Mouse (Mus musculus): ENCODE measurements at regions not wholly inside any gene's neighbourhood (a gene's known extent, or its start where the extent isn't known, plus 50 kb on each side); places are given as distances from the start of the nearest gene placed in this dataset.
"Not testable (repeated sequence)": the region's sequence is repeated elsewhere in the genome, so short reads cannot be mapped to it uniquely, and the experiment has no call there.

- no peak for DNase-seq
Observed at GRCm38 (mm10) chr9:33475106-33475505, 839.1 kb downstream of the Ets1 start.

DNA sequence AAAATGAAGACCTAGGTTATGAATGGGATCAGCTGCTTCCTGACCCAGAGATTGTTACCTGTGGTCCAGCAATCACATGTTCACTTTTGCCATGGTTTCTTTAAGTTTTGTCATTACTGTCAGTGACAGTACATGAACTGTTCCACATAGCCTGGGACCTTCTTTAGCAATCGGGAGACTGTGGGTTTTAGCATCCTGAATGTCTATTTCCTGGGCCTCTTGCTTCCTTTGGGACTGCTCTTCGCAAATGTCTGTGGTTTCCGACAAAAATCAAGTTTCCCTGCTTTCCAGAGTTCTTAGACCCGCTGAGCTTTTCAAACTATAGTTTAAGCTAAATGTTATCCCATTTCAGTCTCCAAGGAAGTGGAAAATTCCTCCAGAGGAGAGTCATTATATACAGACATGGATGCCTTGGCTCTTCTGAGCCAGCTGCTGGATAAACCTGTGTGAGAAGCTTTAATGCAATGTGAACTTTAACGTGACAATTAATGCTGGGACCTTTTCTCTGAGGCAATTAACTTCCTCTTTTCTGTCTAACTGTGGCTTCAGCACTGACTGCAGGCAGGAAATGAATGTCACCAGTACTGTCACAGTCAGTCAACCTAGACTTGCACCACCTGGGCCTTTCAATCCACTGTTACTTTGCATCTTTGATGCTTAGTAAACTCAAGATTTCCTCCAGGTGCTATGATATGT is 847.0 kb downstream of the Ets1 start:
- no peak for DNase-seq

DNA sequence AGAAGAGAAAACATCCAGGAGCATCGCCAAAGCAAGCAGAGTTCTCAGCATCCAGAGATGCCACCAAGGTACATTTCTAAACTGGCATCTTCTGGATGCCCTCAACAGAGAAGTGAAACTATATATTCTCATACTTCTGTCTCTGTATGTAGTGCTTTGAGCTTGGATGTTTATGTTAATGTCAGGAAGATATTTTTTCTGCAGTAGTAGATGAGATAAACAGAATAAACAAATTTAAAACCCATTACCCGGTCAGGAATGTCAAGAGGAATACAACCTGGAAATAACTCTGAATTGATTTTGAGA is 847.5 kb downstream of the Ets1 start:
- DNase-seq, result no peak

GRCm38 (mm10) chr9:33533101-33533810 is 897.2 kb downstream of the Ets1 start:
- DNase-seq, result no peak

- DNase-seq, result no peak
Observed at GRCm38 (mm10) chr9:33543301-33543700, 907.3 kb downstream of the Ets1 start.

- no peak for DNase-seq
Observed at GRCm38 (mm10) chr9:33546126-33546737, 910.2 kb downstream of the Ets1 start.

GRCm38 (mm10) chr9:33549395-33549794 is 913.4 kb downstream of the Ets1 start:
- peak; percentile 94 for DNase-seq

- no peak for DNase-seq
Observed at GRCm38 (mm10) chr9:33571990-33572389, 913.7 kb upstream of the Kirrel3 start.

- no peak for DNase-seq
Observed at GRCm38 (mm10) chr9:33611511-33611910, 874.2 kb upstream of the Kirrel3 start.

DNA sequence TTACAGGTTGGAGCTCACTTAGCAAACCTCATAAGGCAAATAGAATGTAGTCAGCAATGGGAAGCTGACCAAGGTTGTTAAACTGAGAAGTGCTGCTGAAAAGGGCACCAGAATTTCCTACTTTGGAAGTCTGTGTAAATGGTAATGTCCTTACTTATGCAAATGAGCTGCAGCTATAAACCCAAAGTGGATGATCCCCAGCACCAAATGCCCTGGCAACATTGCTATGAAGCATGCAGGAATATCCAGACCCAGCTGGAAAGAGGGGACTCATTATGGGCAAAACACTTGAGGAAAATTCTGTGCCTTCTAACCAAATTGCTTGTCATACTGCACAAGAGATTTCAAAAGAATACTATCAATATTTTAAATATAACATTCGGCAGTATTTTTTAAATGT is 861.3 kb upstream of the Kirrel3 start:
- no peak for DNase-seq

DNA sequence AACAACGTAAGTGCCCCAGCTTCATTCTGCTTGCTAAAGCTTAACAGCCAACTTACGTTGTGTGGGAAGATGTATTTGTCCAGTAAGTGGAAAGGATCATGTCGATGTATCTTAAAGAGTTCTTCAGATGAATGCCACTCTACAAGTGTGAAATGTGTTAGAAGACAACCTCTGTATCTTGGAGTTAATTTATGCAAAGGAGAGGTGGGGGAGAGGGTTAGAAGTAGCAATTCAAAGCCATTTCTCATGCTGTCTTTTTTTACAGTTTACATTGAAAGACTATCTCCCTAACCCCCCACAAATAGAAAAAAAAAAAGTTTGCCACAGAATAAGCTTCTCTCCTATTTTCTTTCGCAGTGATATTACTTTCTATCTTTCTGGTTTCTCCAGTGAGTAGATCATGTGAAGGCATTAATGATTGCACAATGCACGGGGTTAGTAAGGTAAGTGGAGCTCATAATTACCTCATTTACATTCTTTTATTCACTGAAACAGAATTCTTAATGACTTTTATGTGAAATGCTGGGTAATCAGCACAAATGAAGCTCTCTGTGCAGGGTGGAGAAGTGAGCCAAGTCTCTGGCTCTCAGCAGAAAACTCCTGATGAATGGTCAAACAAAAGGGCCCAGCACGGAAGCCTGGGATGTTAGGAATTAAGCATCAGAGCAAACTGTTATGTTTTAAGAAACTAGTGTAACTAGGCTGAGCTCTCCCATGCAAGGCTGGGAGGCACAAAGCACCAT is 855.8 kb upstream of the Kirrel3 start:
- no peak for DNase-seq

DNA sequence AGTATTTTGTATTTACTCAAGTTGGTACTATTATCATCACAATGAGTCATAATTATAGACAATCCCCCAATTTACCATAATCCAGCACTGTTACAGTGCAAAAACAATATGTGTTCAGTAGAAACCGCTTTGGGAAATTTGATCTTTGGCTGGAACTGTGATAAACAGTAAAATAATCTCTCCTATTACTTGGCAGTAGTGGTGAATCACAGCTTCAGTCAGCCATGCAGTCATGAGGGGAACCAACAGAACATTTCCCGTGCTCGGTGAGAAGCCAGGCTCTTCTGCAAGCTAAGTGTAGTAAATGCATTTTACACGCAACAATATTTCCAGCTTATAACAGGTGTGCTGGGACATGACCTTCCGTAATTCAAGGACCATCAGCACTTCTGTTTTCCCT is 822.7 kb upstream of the Kirrel3 start:
- DNase-seq, result no peak

GRCm38 (mm10) chr9:33681129-33681528 is 804.6 kb upstream of the Kirrel3 start:
- DNase-seq, result peak; percentile 89

GRCm38 (mm10) chr9:33691731-33692130 is 794.0 kb upstream of the Kirrel3 start:
- DNase-seq, result no peak

GRCm38 (mm10) chr9:33717614-33718013 is 768.1 kb upstream of the Kirrel3 start:
- DNase-seq, result no peak

DNA sequence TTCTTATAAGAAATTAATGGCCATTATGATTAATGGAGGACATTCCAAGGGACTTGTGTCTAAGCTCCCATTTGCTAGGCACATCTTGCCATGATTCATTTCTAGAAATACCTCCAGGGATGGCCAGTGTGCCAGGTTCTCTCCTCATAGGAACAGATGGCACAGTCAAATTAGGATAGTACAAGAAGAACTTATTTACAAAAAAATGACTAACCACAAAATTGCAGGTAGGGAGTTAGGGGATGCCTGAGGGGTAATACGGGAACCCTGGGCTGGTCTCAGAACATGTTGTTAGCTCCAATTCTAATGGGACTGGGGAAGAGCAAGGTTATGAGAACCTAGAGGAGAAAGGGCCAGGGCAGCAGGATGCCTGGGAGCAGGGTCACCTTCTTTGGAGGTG is 760.9 kb upstream of the Kirrel3 start:
- DNase-seq, result no peak

DNA sequence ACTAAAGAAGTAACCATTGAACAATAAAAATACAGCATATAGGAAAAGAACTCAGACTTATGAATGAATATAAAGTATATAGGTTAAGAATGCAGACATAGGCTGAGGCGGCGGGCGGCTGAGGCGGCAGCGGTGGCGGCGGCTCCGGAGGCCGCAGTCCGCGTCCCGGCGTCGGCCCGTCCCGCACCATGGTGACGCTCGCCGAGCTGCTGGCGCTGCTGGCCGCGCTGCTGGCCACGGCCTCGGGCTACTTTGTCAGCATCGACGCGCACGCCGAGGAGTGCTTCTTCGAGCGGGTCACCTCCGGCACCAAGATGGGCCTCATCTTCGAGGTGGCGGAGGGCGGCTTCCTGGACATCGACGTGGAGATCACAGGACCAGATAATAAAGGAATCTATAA is 757.6 kb upstream of the Kirrel3 start:
- not testable (repeated sequence) for DNase-seq

GRCm38 (mm10) chr9:33760701-33761100 is 725.0 kb upstream of the Kirrel3 start:
- no peak for DNase-seq

DNA sequence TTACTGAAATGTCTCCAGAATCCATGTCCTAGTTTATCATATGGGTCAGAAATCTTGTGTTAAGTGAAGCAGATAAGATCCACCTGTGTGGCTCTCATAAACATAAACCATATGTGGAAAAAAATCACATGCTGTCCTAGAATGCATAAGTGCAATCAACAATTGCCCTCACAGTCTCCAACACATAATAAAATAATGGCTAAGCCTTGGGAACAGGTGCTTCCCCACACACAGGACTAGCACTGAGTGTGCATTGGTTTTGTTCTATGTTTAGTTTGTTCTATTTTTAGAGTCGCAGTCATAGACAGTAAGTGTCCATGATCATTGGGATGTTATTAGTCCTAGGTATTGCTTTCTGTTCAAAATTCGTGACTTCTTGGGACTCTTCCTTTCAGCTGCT is 719.5 kb upstream of the Kirrel3 start:
- DNase-seq, result no peak

GRCm38 (mm10) chr9:33769811-33770210 is 715.9 kb upstream of the Kirrel3 start:
- no peak for DNase-seq

- no peak for DNase-seq
Observed at GRCm38 (mm10) chr9:33774178-33774577, 711.5 kb upstream of the Kirrel3 start.

DNA sequence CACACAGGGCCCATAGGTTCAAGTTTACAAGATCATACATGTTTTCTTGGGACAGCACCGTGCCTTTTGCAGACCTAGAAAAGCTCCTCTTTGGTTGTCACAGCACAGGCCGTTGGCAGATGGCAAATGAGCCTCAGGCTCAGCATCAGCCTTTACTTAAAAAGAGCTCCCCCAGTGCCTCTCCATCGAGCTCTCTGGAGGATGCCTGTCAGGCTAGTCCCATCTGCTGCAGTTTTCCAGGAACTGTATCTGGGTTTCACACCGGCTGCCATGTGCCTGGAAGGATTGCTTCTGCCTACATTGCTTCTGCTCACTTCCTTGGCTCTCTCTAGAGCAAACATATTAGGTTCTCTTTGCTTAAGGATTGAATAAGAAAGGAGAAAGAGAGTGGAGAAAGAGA is 695.1 kb upstream of the Kirrel3 start:
- DNase-seq, result no peak

- no peak for DNase-seq
Observed at GRCm38 (mm10) chr9:33800250-33800649, 685.4 kb upstream of the Kirrel3 start.

DNA sequence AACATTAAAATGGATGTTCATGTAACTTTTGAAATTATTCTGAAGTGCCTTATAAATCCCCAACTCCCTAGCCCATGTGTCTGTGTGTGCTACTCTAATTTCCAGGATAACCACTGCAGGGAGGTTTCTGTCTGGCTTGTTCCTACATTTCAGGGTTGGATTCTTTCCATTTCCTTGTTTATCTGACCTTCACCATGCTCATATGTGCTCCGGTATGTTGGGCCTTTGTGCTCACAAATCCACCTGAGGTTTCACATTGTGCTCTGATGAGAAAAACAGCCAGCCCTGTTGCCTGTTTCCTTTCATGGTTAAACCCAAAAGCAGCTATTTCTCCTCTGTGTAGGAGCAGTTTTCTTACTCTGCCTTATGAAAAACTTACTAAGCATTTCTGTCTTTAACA is 684.9 kb upstream of the Kirrel3 start:
- no peak for DNase-seq

Measured in heart, adult 11 months (tissue).